Mouse (Mus musculus) lung, postnatal 25 days (tissue): Measurements from ENCODE around the gene Cyp27a1.

ENCODE experiments used
- DNase-seq: peaks from one replicate; pipeline ENCODE4 v3.0.0; 2022; ENCODE audit warnings: low spot score

Cyp27a1 gene

DNA sequence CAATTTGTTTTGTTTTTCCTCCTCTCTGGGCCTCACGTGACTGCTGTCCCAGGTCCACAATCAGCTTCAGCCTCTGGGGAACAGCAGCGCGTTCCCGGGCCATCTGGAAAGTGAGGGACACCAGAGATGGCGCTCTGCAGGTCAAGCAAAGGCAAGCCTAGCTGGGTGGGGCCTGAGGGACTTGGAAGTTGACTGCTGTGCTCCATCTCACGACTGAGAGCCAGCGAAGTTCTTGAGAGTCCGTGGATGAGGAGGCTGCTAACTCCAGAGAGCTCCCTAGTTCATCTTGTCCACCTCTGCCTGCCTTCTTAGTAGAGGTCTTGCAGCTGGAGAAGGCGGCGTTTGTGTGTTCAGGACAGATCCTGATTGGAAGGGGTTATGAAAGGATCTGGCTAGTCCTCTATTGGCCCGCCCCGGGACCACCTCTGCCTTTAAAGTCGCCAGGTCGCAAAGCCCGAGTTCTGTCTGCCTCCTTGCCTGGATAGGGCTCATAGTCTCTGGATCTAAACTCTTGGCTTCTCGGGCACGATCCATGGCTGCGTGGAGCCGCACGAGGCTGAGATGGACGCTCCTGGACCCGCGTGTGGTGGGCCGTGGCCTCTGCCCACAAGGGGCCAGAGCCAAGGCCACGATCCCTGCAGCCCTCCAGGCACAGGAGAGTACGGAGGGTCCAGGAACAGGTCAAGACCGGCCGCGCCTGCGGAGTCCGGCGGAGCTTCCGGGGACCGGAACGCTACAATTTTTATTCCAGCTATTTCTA, at the start of gene Cyp27a1:
Gene Cyp27a1 (plus strand): TSS at position 476 of the 760 bp plus-strand sequence.
- DNase-seq = peak; percentile 60

- peak; percentile 22 for DNase-seq
Measured at GRCm38 (mm10) chr1:74665153-74665552, 48.2 kb upstream of the Cyp27a1 start.

- DNase-seq = no peak
Measured at GRCm38 (mm10) chr1:74668371-74668770, 45.0 kb upstream of the Cyp27a1 start.

DNA sequence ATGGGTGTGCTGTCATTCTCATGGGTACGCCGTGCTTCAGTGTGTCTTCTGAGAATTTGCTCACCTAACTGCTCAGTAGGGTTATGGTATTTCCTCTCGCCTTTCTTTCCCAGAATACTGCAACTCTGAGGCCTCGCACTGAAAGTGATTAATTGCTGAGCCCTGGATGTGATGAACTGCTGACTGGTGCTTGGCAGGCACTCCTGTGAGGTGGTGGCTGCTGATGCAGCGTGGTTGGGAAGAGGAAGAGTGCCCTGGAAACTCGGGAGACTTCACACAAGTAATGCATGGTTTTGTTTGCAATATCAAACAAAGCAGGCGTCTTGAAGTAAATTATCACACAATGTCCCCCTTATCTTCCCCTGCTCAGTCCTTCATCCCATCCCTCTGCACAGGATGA, 40.6 kb upstream of the Cyp27a1 start:
- DNase-seq = no peak

- no peak for DNase-seq
Measured at GRCm38 (mm10) chr1:74676863-74677262, 36.5 kb upstream of the Cyp27a1 start.

- no peak for DNase-seq
Measured at GRCm38 (mm10) chr1:74677843-74678242, 35.5 kb upstream of the Cyp27a1 start.

GRCm38 (mm10) chr1:74687131-74687530, 26.2 kb upstream of the Cyp27a1 start:
- DNase-seq = no peak

DNA sequence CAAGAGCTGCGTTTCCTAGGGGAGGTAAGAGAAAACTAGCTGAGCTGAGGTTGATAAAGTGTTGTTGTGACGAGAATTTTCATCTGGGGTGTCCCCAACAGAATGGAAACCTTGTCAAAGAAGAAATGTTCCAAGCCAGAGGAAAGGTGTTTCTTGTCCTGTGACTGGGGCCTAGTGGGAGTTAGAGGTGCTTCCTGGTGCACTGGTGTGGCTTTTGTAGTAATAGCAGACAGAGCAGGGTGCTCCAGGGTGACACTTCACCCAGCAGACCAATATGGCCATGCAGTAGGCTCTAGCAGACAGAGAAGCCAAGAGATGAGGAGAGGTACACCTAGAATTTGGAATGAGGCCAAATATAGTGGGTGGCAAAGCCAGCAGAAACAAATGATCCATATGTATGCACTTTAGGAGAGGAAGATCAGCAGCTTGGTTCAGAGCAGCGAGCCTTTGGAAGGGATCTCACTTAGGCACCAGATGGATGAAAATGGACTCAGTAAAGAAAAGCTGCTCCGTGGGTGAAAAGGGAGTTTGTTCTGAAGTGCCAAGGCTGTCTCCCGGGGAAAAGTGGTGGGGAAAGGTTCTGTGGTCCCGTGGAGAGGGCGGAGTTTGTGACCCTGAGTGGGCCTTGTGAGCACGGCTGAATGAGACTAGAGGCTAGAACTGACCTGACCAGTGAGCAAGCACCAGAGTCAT, 19.3 kb upstream of the Cyp27a1 start:
- no peak for DNase-seq

DNA sequence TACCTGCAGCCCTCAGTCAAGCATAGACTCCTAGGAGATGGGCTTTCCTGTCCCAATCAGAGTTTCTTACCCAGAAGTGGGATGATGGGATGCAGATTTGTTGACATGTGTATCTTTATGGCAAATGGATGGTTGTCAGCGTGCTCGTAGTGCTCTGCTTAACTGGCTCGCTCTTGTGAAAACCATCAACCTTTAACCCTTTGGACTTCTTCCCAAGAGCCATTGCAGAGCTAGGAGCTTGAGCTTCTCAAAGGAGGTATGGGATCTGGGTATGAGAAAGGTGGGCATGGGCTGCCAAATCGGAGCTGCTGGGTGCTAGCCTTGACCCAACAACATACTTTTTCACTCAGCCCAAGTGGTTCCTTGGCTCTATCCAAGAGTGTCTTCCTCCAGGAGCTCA, 17.5 kb upstream of the Cyp27a1 start:
- DNase-seq = no peak

DNA sequence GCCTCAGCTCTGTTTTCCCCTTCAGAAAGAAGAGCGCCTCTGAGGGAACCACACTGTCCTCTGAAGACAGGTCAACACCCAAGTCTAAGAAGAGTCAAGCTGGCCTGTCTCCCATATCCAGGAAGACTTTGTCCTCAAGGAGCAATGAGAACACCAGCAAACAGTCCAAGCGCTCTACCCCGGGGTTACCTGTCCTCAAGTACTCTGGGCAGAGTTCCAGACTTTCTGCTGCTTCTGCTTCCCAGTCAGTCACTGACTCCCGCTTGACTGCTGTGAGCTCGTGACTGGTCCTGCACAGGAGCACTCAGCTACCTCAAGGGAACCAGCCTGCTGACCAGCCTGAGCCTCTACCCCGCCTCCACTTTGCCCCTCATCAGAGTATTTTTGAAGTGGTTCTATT, 16.0 kb upstream of the Cyp27a1 start:
- DNase-seq = peak; percentile 55

GRCm38 (mm10) chr1:74698353-74698752, 15.0 kb upstream of the Cyp27a1 start:
- DNase-seq = no peak

DNA sequence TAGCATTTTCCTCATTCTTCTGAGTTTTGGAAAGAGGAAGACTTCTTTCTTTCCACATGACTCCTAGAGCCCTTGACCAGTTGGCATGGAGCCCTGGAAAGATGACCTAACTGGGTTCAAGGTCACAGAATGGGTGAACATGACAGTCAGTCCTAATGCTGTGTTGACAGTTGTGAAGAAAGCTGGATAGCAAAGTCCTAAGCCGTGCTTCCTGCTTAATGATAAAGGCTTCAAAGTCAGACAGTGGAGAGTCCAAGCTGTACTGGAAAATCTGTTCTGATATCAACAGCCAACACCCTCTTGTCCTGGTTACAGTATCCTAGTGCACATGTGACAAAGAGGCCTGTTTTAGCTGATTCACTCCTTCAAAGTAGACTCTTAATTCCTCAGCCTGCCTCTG, 14.6 kb upstream of the Cyp27a1 start:
- DNase-seq = peak; percentile 51

DNA sequence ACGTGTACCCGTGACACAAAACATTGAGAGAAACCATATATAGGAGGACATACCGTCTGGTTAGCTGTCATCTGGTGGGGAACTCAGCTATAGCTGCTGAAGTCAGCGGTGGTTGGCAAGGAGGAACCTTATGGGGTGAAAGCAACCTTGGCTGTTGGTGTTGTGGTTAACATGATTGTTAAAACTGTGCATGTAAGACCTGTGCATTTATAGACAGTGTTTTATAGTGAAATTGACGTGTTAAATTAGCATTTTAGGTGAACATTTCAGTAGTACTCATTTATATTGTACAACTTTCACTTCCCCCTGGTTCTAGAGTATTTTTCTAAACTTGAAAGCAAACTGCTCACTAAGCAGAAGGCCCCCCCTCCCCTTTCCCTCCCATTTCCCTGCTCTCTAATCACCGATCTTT, 11.2 kb upstream of the Cyp27a1 start:
- no peak for DNase-seq

DNA sequence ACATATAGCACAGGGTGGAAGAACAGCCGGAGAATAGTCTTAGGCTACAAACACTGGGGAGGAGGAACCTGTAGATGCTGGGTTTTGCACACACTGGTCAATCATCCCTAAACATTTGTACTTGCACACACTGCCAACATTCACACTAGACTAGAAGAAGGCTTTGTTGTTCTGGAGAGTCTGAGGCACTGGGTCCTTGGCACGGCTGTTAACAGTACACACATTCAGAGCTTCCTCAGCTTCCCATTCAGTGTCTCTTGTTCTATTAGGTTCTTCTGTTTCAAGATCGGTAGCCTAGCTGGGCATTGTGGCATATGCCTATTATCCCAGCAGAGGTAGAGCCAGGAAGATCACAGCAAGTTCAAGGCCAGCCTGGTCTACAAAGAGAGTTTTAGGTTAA, 9.2 kb upstream of the Cyp27a1 start:
- no peak for DNase-seq

GRCm38 (mm10) chr1:74705016-74705415, 8.4 kb upstream of the Cyp27a1 start:
- DNase-seq = no peak

- DNase-seq = no peak
Measured at GRCm38 (mm10) chr1:74709566-74709965, 3.8 kb upstream of the Cyp27a1 start.

DNA sequence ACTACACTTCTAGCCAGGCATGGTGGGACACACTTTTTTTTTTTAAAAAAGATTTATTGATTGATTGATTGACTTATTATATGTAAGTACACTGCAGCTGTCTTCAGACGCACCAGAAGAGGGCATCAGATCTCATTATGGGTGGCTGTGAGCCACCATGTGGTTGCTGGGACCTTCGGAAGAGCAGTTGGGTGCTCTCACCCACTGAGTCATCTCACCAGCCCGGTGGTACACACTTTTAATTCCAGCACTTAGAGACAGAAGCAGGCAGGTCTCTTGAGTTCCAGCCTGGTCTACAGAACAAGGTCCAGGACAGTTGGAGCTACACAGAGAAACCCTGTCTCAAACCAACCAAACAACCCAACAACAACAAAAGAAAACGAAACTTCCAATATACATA, 1.3 kb upstream of the Cyp27a1 start:
- no peak for DNase-seq

GRCm38 (mm10) chr1:74712461-74713098, 794 bp upstream of the Cyp27a1 start:
- DNase-seq = peak; percentile 32

GRCm38 (mm10) chr1:74713859-74714730, 721 bp downstream of the Cyp27a1 start:
- no peak for DNase-seq

GRCm38 (mm10) chr1:74714967-74715366, 1.6 kb downstream of the Cyp27a1 start:
- no peak for DNase-seq

DNA sequence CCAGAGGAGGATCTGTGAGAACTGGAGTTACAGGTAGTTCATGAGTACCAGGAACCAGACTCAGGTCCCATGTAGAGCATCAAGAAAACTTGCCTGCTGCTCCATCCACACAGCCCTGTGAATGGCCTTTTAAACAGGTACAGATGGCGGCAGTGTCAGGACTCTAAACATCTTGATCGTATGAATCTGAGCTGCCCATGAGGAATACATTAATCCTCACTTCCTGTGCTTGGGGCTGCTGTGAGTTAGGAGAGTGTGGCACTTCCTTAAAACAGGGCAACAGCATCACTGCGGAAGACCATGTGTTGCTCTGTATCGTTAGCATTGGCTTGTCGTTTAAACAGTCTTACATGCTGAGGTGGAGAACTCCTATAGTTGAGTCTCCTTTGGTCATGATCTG, 2.1 kb downstream of the Cyp27a1 start:
- DNase-seq = no peak

DNA sequence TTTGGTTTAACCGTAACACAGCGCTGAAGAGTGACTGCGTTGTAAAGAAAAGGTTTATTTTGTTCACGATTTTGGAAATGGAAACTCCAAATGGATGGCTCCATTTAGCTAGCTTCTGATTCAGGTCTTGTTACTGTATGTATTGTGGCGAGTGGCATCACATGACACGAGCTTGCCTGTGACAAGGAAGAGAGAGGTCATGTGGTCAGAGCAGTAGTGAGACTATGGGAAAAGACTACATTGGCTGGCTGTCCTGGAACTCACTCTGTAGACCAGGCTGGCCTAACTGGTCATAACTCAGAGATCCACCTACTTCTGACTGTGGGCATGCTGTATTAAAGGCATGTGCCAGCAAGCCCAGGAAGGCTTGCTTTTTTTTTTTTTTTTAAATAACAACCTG, 2.5 kb downstream of the Cyp27a1 start:
- no peak for DNase-seq
